Mouse (Mus musculus): ENCODE data around the gene Zdhhc14. TPM values are rescaled to one million over a fixed set of nuclear protein-coding genes. Genes with fewer than 3 reads are reported as not detected.

The Zdhhc14 gene
- total and polyA plus RNA-seq, 2 experiments from 2014 or later, result 0.74 to 5.2 TPM

- Histone ChIP-seq H3K4me2 (ENCODE audit: low read depth, low read length) (no peak overlapping the region), H3K36me3 (replicated peaks; ENCODE audit: control insufficient read depth, insufficient read depth, low read length) (no peaks in the 10 kb centered on the region), H3K9ac (replicated peaks; ENCODE audit: low read depth, low read length) (no peak overlapping the region), H3K9me3 (replicated peaks; ENCODE audit: control insufficient read depth, low read length) (no peaks in the 10 kb centered on the region), H3K4me1 (ENCODE audit: control insufficient read depth, insufficient read depth) (no peaks in the 10 kb centered on the region), H3K27me3 (ENCODE audit: control insufficient read depth, insufficient read depth, low read length) (no peaks in the 10 kb centered on the region), H3K4me3 (ENCODE audit: low read depth, low read length) (no peak overlapping the region), H3K27ac (ENCODE audit: low read depth) (no peak overlapping the region)
- TF ChIP-seq CTCF (IDR thresholded peaks at IDR 0.05; ENCODE audit: low read depth) (no peak), EP300 (IDR thresholded peaks at IDR 0.05; ENCODE audit: low read depth) (no peak)
- whole genome bisulfite sequencing, result 74% methylated on average over 9 of the region's 9 CpGs
- DNase-seq (ENCODE audit: low spot score) (no peak), ATAC-seq (ENCODE audit: insufficient read depth, low read depth) (no peak)
Observed at GRCm38 (mm10) chr17:5653981-5654380, 161.6 kb downstream of the Zdhhc14 start.

DNA sequence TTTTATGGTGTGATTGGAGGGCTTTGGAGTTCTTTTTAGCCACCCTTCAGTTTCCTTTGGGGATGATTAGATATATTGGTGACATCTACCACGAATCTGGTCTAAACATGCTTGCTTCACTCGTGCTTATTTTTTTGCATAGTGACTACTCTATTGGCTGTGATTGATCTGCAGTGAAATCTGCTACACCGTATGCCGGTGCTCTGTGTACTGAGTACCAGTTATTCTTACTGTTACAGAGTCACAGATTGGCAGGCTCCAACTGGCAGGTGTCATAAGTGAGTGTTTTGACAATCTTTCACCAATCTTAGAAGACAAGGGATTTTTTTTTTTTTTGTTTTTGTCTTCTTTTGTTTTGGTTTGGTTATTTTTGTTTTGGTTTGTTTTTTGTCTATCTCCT, 163.2 kb downstream of the Zdhhc14 start:
- TF ChIP-seq EP300 (IDR thresholded peaks at IDR 0.05; ENCODE audit: low read depth) (no peak), CTCF (IDR thresholded peaks at IDR 0.05; ENCODE audit: low read depth) (no peak)
- ATAC-seq (ENCODE audit: insufficient read depth, low read depth), result no peak

DNA sequence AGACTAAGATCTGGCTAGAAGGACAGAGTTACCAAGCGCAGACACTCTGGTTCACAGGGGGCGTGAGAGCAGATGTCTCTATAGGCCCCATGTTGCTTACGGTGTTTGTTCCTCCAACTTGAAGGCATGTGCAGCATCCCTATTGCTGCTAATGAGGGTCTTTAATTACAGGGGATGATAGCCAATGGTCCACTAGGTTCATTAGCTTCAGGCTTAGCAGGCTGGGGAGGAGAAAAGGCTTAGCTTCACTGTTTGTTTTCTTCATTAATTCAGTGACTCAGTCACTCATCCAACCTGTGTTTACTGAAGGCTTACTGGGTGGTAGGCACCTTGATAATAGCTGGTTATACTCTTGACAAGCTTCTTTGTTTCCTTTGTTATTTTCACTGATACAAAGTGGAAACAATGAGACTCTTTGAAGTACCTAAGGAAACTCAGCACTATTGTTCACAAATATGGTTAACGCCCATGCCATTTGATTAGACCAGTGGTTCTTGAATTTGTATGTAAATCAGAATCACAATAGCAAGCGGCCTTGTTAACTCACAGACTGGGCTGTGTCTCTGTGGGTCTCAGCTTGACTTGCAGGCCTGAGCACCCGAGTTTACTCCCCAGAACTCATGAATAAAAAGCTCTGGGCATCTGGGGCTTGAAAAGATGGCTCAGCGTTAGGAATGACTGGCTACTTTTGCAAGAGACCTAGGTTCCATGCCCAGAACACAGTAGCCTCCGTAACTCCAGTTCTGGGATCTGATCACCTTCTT, 168.1 kb downstream of the Zdhhc14 start:
- Histone ChIP-seq H3K36me3 (replicated peaks; ENCODE audit: control insufficient read depth, insufficient read depth, low read length) (no peaks in the 10 kb centered on the region), H3K4me3 (ENCODE audit: low read depth, low read length) (no peak overlapping the region), H3K27me3 (ENCODE audit: control insufficient read depth, insufficient read depth, low read length) (no peaks in the 10 kb centered on the region), H3K4me1 (ENCODE audit: control insufficient read depth, insufficient read depth) (no peaks in the 10 kb centered on the region), H3K4me2 (ENCODE audit: low read depth, low read length) (no peak overlapping the region), H3K9ac (replicated peaks; ENCODE audit: low read depth, low read length) (no peak overlapping the region), H3K9me3 (replicated peaks; ENCODE audit: control insufficient read depth, low read length) (no peaks in the 10 kb centered on the region), H3K27ac (ENCODE audit: low read depth) (no peak overlapping the region)
- DNase-seq (ENCODE audit: low spot score) (no peak), ATAC-seq (ENCODE audit: insufficient read depth, low read depth) (no peak)
- WGBS, result 60% methylated on average over 8 of the region's 8 CpGs
- TF ChIP-seq EP300 (IDR thresholded peaks at IDR 0.05; ENCODE audit: low read depth), result no peak
- TF ChIP-seq CTCF (IDR thresholded peaks at IDR 0.05; ENCODE audit: low read depth), result no peak

More for the DNA sequence above, 163.2 kb downstream of the Zdhhc14 start:
- Histone ChIP-seq H3K36me3 (replicated peaks; ENCODE audit: control insufficient read depth, insufficient read depth, low read length) (no peaks in the 10 kb centered on the region), H3K27ac (ENCODE audit: low read depth) (no peak overlapping the region), H3K27me3 (ENCODE audit: control insufficient read depth, insufficient read depth, low read length) (no peaks in the 10 kb centered on the region), H3K4me2 (ENCODE audit: low read depth, low read length) (no peak overlapping the region), H3K9ac (replicated peaks; ENCODE audit: low read depth, low read length) (no peak overlapping the region), H3K4me1 (ENCODE audit: control insufficient read depth, insufficient read depth) (no peaks in the 10 kb centered on the region), H3K4me3 (ENCODE audit: low read depth, low read length) (no peak overlapping the region), H3K9me3 (replicated peaks; ENCODE audit: control insufficient read depth, low read length) (no peaks in the 10 kb centered on the region)
- DNase-seq (ENCODE audit: low spot score), result no peak
- 88% methylated on average over 4 of the region's 4 CpGs for WGBS

DNA sequence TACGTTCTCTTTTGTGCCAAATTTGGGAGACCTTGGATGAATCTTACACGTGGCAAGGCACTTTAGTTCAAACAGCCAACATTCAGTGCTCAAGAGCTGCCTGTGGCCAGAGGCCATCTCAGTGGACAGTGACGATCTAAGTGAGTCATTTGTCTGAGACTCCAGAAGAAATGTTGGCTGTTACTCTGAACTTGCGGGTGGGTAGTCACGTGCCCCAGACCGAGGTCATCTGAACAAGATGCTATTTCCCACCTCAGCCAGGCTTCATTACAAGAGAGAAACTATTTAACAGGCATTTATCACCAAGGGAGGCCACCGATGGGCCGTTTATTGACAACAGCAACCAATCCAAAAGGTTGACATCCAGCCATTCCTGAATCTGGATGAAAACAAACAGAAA, 174.3 kb downstream of the Zdhhc14 start:
- Histone ChIP-seq H3K9ac (replicated peaks; ENCODE audit: low read depth, low read length) (no peak overlapping the region), H3K4me3 (ENCODE audit: low read depth, low read length) (no peak overlapping the region), H3K36me3 (replicated peaks; ENCODE audit: control insufficient read depth, insufficient read depth, low read length) (no peaks in the 10 kb centered on the region), H3K9me3 (replicated peaks; ENCODE audit: control insufficient read depth, low read length) (no peaks in the 10 kb centered on the region), H3K4me1 (ENCODE audit: control insufficient read depth, insufficient read depth) (no peaks in the 10 kb centered on the region), H3K27me3 (ENCODE audit: control insufficient read depth, insufficient read depth, low read length) (no peaks in the 10 kb centered on the region), H3K27ac (ENCODE audit: low read depth) (no peak overlapping the region), H3K4me2 (ENCODE audit: low read depth, low read length) (no peak overlapping the region)
- TF ChIP-seq CTCF (IDR thresholded peaks at IDR 0.05; ENCODE audit: low read depth) (no peak), EP300 (IDR thresholded peaks at IDR 0.05; ENCODE audit: low read depth) (no peak)
- 68% methylated on average over 8 of the region's 8 CpGs for WGBS
- DNase-seq (ENCODE audit: low spot score), result no peak
- ATAC-seq (ENCODE audit: insufficient read depth, low read depth), result no peak

DNA sequence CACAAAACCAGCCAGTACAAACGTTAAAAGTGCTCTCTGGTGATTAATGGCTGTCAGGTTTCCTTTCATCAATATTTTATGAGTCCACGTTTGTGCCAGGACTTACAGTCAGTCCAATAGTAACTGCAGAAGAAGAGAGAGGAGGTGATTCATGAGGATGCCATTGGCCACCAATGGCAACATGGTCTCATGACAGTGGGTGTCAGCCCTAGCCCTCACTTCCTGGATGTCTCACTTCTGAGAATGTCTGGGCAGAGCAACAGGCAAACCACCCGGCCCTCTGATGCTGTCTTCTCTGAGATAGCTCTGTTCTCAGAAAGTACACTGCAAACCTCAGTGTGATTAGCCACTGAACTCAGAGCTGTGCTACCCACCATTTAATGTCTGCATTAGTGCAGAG, 176.1 kb downstream of the Zdhhc14 start:
- H3K9ac ChIP-seq (replicated peaks; ENCODE audit: low read depth, low read length), result no peak overlapping the region
- no peak overlapping the region for H3K4me2 ChIP-seq (ENCODE audit: low read depth, low read length)
- no peak for TF ChIP-seq CTCF (IDR thresholded peaks at IDR 0.05; ENCODE audit: low read depth)
- no peak for TF ChIP-seq EP300 (IDR thresholded peaks at IDR 0.05; ENCODE audit: low read depth)
- H3K4me1 ChIP-seq (ENCODE audit: control insufficient read depth, insufficient read depth), result no peaks in the 10 kb centered on the region
- H3K4me3 ChIP-seq (ENCODE audit: low read depth, low read length), result no peak overlapping the region
- 56% methylated on average over 3 of the region's 3 CpGs for WGBS
- DNase-seq (ENCODE audit: low spot score), result no peak
- no peaks in the 10 kb centered on the region for H3K9me3 ChIP-seq (replicated peaks; ENCODE audit: control insufficient read depth, low read length)
- H3K27me3 ChIP-seq (ENCODE audit: control insufficient read depth, insufficient read depth, low read length), result no peaks in the 10 kb centered on the region
- no peak overlapping the region for H3K27ac ChIP-seq (ENCODE audit: low read depth)
- H3K36me3 ChIP-seq (replicated peaks; ENCODE audit: control insufficient read depth, insufficient read depth, low read length), result no peaks in the 10 kb centered on the region
- ATAC-seq (ENCODE audit: insufficient read depth, low read depth), result no peak

DNA sequence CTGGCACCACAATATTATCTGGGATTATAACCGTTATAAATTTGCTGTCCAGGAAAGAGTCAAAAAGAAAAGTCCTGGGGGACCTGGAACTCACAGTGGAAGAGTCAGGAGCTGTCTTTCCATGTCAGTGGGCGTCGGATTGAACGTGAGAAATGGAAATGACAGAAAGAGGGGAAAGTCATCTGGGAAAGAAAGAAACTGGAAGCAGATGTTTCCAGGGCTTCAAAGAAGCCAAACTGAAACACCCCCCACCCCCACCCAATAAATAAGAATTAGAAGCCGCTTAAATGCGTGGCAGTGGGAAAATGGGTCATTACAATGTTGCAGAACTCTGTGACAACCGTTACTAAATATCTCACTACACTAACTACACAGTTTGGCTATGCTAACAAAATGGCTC, 176.6 kb downstream of the Zdhhc14 start:
- WGBS, result 74% methylated on average over 7 of the region's 7 CpGs
- Histone ChIP-seq H3K36me3 (replicated peaks; ENCODE audit: control insufficient read depth, insufficient read depth, low read length) (no peaks in the 10 kb centered on the region), H3K9me3 (replicated peaks; ENCODE audit: control insufficient read depth, low read length) (no peaks in the 10 kb centered on the region), H3K4me2 (ENCODE audit: low read depth, low read length) (no peak overlapping the region), H3K4me1 (ENCODE audit: control insufficient read depth, insufficient read depth) (no peaks in the 10 kb centered on the region), H3K9ac (replicated peaks; ENCODE audit: low read depth, low read length) (no peak overlapping the region), H3K27ac (ENCODE audit: low read depth) (no peak overlapping the region), H3K4me3 (ENCODE audit: low read depth, low read length) (no peak overlapping the region), H3K27me3 (ENCODE audit: control insufficient read depth, insufficient read depth, low read length) (no peaks in the 10 kb centered on the region)
- ATAC-seq (ENCODE audit: insufficient read depth, low read depth), result no peak
- no peak for TF ChIP-seq CTCF (IDR thresholded peaks at IDR 0.05; ENCODE audit: low read depth)
- TF ChIP-seq EP300 (IDR thresholded peaks at IDR 0.05; ENCODE audit: low read depth), result no peak
- DNase-seq (ENCODE audit: low spot score), result no peak
